Mouse (Mus musculus): ENCODE results near the gene Lhx4.

Lhx4 gene

GRCm38 (mm10) chr1:155742411-155743363 lies 8.8 kb downstream of the Lhx4 start:
- DNase-seq (ENCODE audit: low spot score) = peak; percentile 55

GRCm38 (mm10) chr1:155741988-155742387 lies 9.5 kb downstream of the Lhx4 start:
- peak; percentile 66 for DNase-seq (ENCODE audit: low spot score)

- peak; percentile 42 for DNase-seq (ENCODE audit: low spot score)
Observed at GRCm38 (mm10) chr1:155741378-155741945, 10.0 kb downstream of the Lhx4 start.

- peak; percentile 71 for DNase-seq (ENCODE audit: low spot score)
Observed at GRCm38 (mm10) chr1:155740622-155741377, 10.7 kb downstream of the Lhx4 start.

GRCm38 (mm10) chr1:155737809-155738383 lies 13.6 kb downstream of the Lhx4 start:
- no peak for DNase-seq (ENCODE audit: low spot score)

GRCm38 (mm10) chr1:155737017-155737808 lies 14.3 kb downstream of the Lhx4 start:
- peak; percentile 49 for DNase-seq (ENCODE audit: low spot score)

- DNase-seq (ENCODE audit: low spot score) = peak; percentile 38
Observed at GRCm38 (mm10) chr1:155736096-155736825, 15.2 kb downstream of the Lhx4 start.

GRCm38 (mm10) chr1:155731156-155731555 lies 20.3 kb downstream of the Lhx4 start:
- DNase-seq (ENCODE audit: low spot score) = no peak

GRCm38 (mm10) chr1:155729113-155729795 lies 22.2 kb downstream of the Lhx4 start:
- DNase-seq (ENCODE audit: low spot score) = no peak

GRCm38 (mm10) chr1:155727830-155728229 lies 23.7 kb downstream of the Lhx4 start:
- no peak for DNase-seq (ENCODE audit: low spot score)

GRCm38 (mm10) chr1:155725876-155726275 lies 25.6 kb downstream of the Lhx4 start:
- DNase-seq (ENCODE audit: low spot score) = no peak

GRCm38 (mm10) chr1:155724301-155724700 lies 27.2 kb downstream of the Lhx4 start:
- DNase-seq (ENCODE audit: low spot score) = no peak

- DNase-seq (ENCODE audit: low spot score) = peak; percentile 91
Observed at GRCm38 (mm10) chr1:155722185-155722584, 29.3 kb downstream of the Lhx4 start.

- DNase-seq (ENCODE audit: low spot score) = peak; percentile 62
Observed at GRCm38 (mm10) chr1:155721443-155721842, 30.0 kb downstream of the Lhx4 start.

GRCm38 (mm10) chr1:155720006-155720405 lies 31.5 kb downstream of the Lhx4 start:
- DNase-seq (ENCODE audit: low spot score) = no peak

GRCm38 (mm10) chr1:155718851-155719250 lies 32.6 kb downstream of the Lhx4 start:
- no peak for DNase-seq (ENCODE audit: low spot score)

- DNase-seq (ENCODE audit: low spot score) = no peak
Observed at GRCm38 (mm10) chr1:155717301-155717700, 34.2 kb downstream of the Lhx4 start.

GRCm38 (mm10) chr1:155715366-155715765 lies 36.1 kb downstream of the Lhx4 start:
- DNase-seq (ENCODE audit: low spot score) = no peak

- no peak for DNase-seq (ENCODE audit: low spot score)
Observed at GRCm38 (mm10) chr1:155713306-155713705, 38.2 kb downstream of the Lhx4 start.

- no peak for DNase-seq (ENCODE audit: low spot score)
Observed at GRCm38 (mm10) chr1:155704182-155704581, 47.3 kb downstream of the Lhx4 start.

Data from embryo, embryonic 10 days (tissue).